ENCODE assay signal across 19 mouse cellular contexts in the genomic region with DNA sequence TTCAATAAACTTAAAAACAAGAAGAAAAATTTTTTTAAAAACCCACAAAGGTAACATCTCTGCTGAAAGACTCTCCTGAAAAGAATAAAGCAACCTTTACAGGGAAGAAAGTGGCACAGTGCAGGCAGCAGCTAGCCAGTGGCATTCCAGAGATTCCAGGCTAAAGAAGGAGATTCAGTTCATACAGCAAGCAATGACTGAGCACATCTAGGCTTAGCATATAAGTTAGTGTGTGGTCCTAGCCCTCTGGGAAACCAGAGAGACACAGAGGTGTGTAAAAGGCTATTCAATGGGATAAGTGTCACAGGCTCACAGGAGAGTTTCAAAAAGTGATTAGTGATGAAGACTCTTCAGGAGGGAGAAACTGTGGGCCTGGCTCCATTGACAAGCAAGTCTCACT.
DNase-seq lines count a peak whose midpoint lies in the region; ATAC-seq and TF ChIP-seq lines count a peak whose summit lies in the region.
"Had no signal": no experiment of that assay in that cellular context is flagged by ENCODE, and none has a peak within 500 bp of the region (broad histone marks: within the 10 kb centered on the region; RNA-seq: fewer than 3 reads in every experiment).

No protein-coding gene starts in this region.

- H3K9ac ChIP-seq in forebrain, embryonic 11.5 days (ENCODE audit: low read length) = no peak overlapping the region
- H3K9ac ChIP-seq in forebrain, postnatal 0 days = no peak overlapping the region
- H3K9ac ChIP-seq in midbrain, embryonic 12.5 days (replicated peaks) = no peak overlapping the region
- H3K9ac ChIP-seq in midbrain, embryonic 14.5 days (replicated peaks; ENCODE audit: low read length) = no peak overlapping the region
- no peak overlapping the region for H3K9ac ChIP-seq in embryonic facial prominence, embryonic 14.5 days (ENCODE audit: low read depth, low read length)
- H3K9ac ChIP-seq: embryonic facial prominence, embryonic 13.5 days; limb, embryonic 15.5 days had no signal

- H3K27me3 ChIP-seq in forebrain, embryonic 11.5 days (ENCODE audit: control insufficient read depth, insufficient read depth, low read length) = no peaks in the 10 kb centered on the region
- no peaks in the 10 kb centered on the region for H3K27me3 ChIP-seq in forebrain, postnatal 0 days (ENCODE audit: insufficient read depth, low read length)
- H3K27me3 ChIP-seq in midbrain, embryonic 12.5 days = no peaks in the 10 kb centered on the region
- H3K27me3 ChIP-seq in midbrain, embryonic 14.5 days (ENCODE audit: control insufficient read depth, insufficient read depth, low read length) = no peaks in the 10 kb centered on the region
- H3K27me3 ChIP-seq in embryonic facial prominence, embryonic 14.5 days (replicated peaks; ENCODE audit: control insufficient read depth, insufficient read depth, low read length) = no peaks in the 10 kb centered on the region
- H3K27me3 ChIP-seq: embryonic facial prominence, embryonic 13.5 days; limb, embryonic 15.5 days had no signal

- TF ChIP-seq CTCF in forebrain, postnatal 0 days (IDR thresholded peaks at IDR 0.05; ENCODE audit: low read depth) = no peak

- no peak overlapping the region for H3K4me3 ChIP-seq in forebrain, embryonic 11.5 days (ENCODE audit: low read depth, low read length)
- no peak overlapping the region for H3K4me3 ChIP-seq in forebrain, postnatal 0 days (ENCODE audit: low read depth, low read length)
- no peak overlapping the region for H3K4me3 ChIP-seq in midbrain, embryonic 12.5 days
- no peak overlapping the region for H3K4me3 ChIP-seq in midbrain, embryonic 14.5 days (replicated peaks; ENCODE audit: low read depth, low read length)
- H3K4me3 ChIP-seq in embryonic facial prominence, embryonic 14.5 days (ENCODE audit: low read depth, low read length) = no peak overlapping the region
- H3K4me3 ChIP-seq: embryonic facial prominence, embryonic 13.5 days; limb, embryonic 15.5 days had no signal

- no peaks in the 10 kb centered on the region; the same call in 1 of the 2 replicates for H3K4me1 ChIP-seq in forebrain, embryonic 11.5 days (replicated peaks; ENCODE audit: control insufficient read depth, insufficient read depth, low read length)
- H3K4me1 ChIP-seq in forebrain, postnatal 0 days (ENCODE audit: insufficient read depth) = no peaks in the 10 kb centered on the region
- H3K4me1 ChIP-seq in midbrain, embryonic 12.5 days = no peaks in the 10 kb centered on the region
- H3K4me1 ChIP-seq in midbrain, embryonic 14.5 days (ENCODE audit: control insufficient read depth, insufficient read depth, low read length) = no peaks in the 10 kb centered on the region
- H3K4me1 ChIP-seq in embryonic facial prominence, embryonic 14.5 days (ENCODE audit: control insufficient read depth, insufficient read depth, low read length) = no peaks in the 10 kb centered on the region
- H3K4me1 ChIP-seq: embryonic facial prominence, embryonic 13.5 days; limb, embryonic 15.5 days had no signal

- H3K27ac ChIP-seq in forebrain, embryonic 11.5 days (ENCODE audit: low read depth, low read length) = no peak overlapping the region
- no peak overlapping the region for H3K27ac ChIP-seq in forebrain, postnatal 0 days (ENCODE audit: low read depth, low read length)
- no peak overlapping the region for H3K27ac ChIP-seq in midbrain, embryonic 12.5 days (replicated peaks)
- H3K27ac ChIP-seq in midbrain, embryonic 14.5 days (replicated peaks; ENCODE audit: low read depth, low read length) = no peak overlapping the region
- no peak overlapping the region for H3K27ac ChIP-seq in embryonic facial prominence, embryonic 14.5 days (replicated peaks; ENCODE audit: low read depth, low read length)
- H3K27ac ChIP-seq: embryonic facial prominence, embryonic 13.5 days; limb, embryonic 15.5 days had no signal

- no peaks in the 10 kb centered on the region for H3K36me3 ChIP-seq in forebrain, embryonic 11.5 days (ENCODE audit: control insufficient read depth, insufficient read depth, low read length)
- no peaks in the 10 kb centered on the region for H3K36me3 ChIP-seq in forebrain, postnatal 0 days (ENCODE audit: insufficient read depth)
- no peaks in the 10 kb centered on the region for H3K36me3 ChIP-seq in midbrain, embryonic 12.5 days
- H3K36me3 ChIP-seq in midbrain, embryonic 14.5 days (ENCODE audit: control insufficient read depth, insufficient read depth, low read length) = no peaks in the 10 kb centered on the region
- no peaks in the 10 kb centered on the region for H3K36me3 ChIP-seq in embryonic facial prominence, embryonic 14.5 days (ENCODE audit: control insufficient read depth, insufficient read depth, low read length)
- H3K36me3 ChIP-seq: embryonic facial prominence, embryonic 13.5 days; G1E; limb, embryonic 15.5 days had no signal

- DNase-seq in forebrain, embryonic 11.5 days (ENCODE audit: low spot score) = no peak
- DNase-seq in forebrain, postnatal 0 days = no peak
- no peak for DNase-seq in midbrain, embryonic 14.5 days
- peak; percentile 34 for DNase-seq in embryonic facial prominence, embryonic 14.5 days (ENCODE audit: low spot score)
- no peak for DNase-seq in retina, embryonic 14.5 days (ENCODE audit: low spot score)
- DNase-seq in neural tube, embryonic 10.5 days (ENCODE audit: extremely low spot score, low spot score) = no peak
- DNase-seq: adrenal gland, postnatal 25 days; cerebellum, adult 11-12 months; cerebellum, postnatal 14 days; gastrocnemius, postnatal 10 days; heart, adult 11 months; kidney, adult 18-20 months; kidney, postnatal 10 days; lung, postnatal 14 days; thymus, postnatal 14 days had no signal

- H3K9me3 ChIP-seq in forebrain, embryonic 11.5 days (ENCODE audit: control insufficient read depth, low read length) = no peaks in the 10 kb centered on the region
- H3K9me3 ChIP-seq in forebrain, postnatal 0 days (ENCODE audit: low read length) = no peaks in the 10 kb centered on the region
- no peaks in the 10 kb centered on the region for H3K9me3 ChIP-seq in midbrain, embryonic 12.5 days
- no peaks in the 10 kb centered on the region for H3K9me3 ChIP-seq in midbrain, embryonic 14.5 days (ENCODE audit: control insufficient read depth, low read length)
- no peaks in the 10 kb centered on the region for H3K9me3 ChIP-seq in embryonic facial prominence, embryonic 14.5 days (ENCODE audit: control insufficient read depth, low read length)
- H3K9me3 ChIP-seq: embryonic facial prominence, embryonic 13.5 days; G1E; limb, embryonic 15.5 days had no signal

- peak; percentile 51 for ATAC-seq in forebrain, embryonic 11.5 days (replicated peaks; ENCODE audit: low FRiP score)
- ATAC-seq in forebrain, postnatal 0 days = no peak
- ATAC-seq in midbrain, embryonic 12.5 days (ENCODE audit: low FRiP score, low read depth) = peak; percentile 52; the same call in 1 of the 2 replicates
- no peak for ATAC-seq in midbrain, embryonic 14.5 days (ENCODE audit: low FRiP score, low TSS enrichment)
- ATAC-seq in embryonic facial prominence, embryonic 14.5 days (ENCODE audit: low read depth) = 0 out of 2 replicates have a peak, but pooled peaks have one; percentile 53

- no peak overlapping the region for H3K4me2 ChIP-seq in forebrain, embryonic 11.5 days (ENCODE audit: low read depth, low read length, severe bottlenecking)
- H3K4me2 ChIP-seq in forebrain, postnatal 0 days (ENCODE audit: low read depth) = no peak overlapping the region
- H3K4me2 ChIP-seq in midbrain, embryonic 12.5 days (replicated peaks) = no peak overlapping the region
- no peak overlapping the region for H3K4me2 ChIP-seq in midbrain, embryonic 14.5 days (ENCODE audit: low read length)
- H3K4me2 ChIP-seq in embryonic facial prominence, embryonic 14.5 days (ENCODE audit: low read depth, low read length) = no peak overlapping the region
- H3K4me2 ChIP-seq: embryonic facial prominence, embryonic 13.5 days; limb, embryonic 15.5 days had no signal

Comparison
In these comparisons a context has a peak if more than half of its experiments do, and no peak if none do; other contexts are left out.
1. ATAC-seq: peak in forebrain, embryonic 11.5 days (single experiment), midbrain, embryonic 12.5 days (single experiment) and embryonic facial prominence, embryonic 14.5 days (single experiment); none in forebrain, postnatal 0 days (single experiment) and midbrain, embryonic 14.5 days (single experiment).